9 mouse cellular contexts compared by ENCODE assay signal in the genomic region with DNA sequence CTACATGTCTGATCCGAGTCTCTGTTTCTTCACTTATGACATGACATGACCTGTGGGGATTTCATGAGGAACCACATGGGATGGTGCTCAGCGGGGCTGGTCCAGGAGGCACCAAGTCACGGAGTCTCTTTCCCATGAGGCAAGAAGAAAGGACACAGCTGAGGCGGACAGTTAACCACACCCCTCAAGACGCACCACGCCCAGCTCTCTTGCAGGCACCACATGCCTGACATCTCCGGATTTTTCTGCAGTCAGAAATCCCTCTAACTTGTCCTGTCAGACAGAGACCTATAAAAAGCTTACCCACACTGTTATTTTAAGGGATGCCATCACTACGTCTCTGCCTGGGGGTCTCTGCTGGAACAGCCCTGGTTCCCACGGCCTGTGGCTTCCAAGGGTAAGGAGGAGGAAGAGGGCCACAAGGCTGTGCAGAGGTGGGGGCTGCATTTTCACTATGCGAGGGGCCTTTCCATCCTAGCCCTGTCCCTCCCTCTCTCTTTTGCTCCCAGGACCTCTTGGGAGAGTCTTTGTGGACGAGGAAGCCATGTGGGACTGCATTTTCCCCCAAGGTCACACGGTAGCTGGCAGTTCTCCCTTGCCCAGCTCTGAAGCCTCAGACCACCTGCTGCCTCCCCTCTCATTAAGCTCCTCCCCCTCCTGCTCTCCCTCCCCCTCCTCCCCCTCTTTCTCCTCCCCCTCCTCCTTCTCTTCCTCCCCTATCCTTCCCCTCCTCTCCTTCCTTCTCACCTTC.
DNase-seq lines count a peak whose midpoint lies in the region; ATAC-seq and TF ChIP-seq lines count a peak whose summit lies in the region.
"Had no signal": no experiment of that assay in that cellular context is flagged by ENCODE, and none has a peak within 500 bp of the region (broad histone marks: within the 10 kb centered on the region; RNA-seq: fewer than 3 reads in every experiment).

No protein-coding gene starts in this region.

- intact Hi-C loops in heart, adult 2 months (cut with DNase I): no loop called here

- peak; percentile 39 to 54 for DNase-seq in heart, adult 2 months
- DNase-seq in heart, adult 8-10 months (ENCODE audit: low spot score): no peak
- peak; percentile 48 for DNase-seq in ES-CJ7 (ENCODE audit: low read depth, low spot score)
- DNase-seq in lung, postnatal 10 days: peak; percentile 71
- no peak for DNase-seq in spleen, postnatal 36 days (ENCODE audit: low spot score in 2 of 2)
- DNase-seq in frontal cortex, postnatal 25 days (ENCODE audit: low spot score in 2 of 2): no peak

- H3K27ac ChIP-seq in heart, adult 2 months: no peak overlapping the region
- H3K27ac ChIP-seq in heart, embryonic 12.5 days (ENCODE audit: poor library complexity, severe bottlenecking): 0 out of 2 replicates have a peak overlapping the region, but pooled peaks have one; percentile 19

- peak; percentile 46; the same call in 1 of the 2 replicates for ATAC-seq in heart, embryonic 12.5 days (ENCODE audit: insufficient number of reproducible peaks, low FRiP score)
- ATAC-seq in activated CD4-positive, CD25-positive, alpha-beta regulatory T cell, adult 4 months: no peak
- ATAC-seq: inflammation-experienced regulatory T-cells, adult 6 months had no signal

- 42% methylated on average over 12 of the region's 12 CpGs for WGBS in heart, adult 2 months
- WGBS in heart, embryonic 12.5 days: 20% methylated on average over 12 of the region's 12 CpGs

- peak overlapping the region; percentile 0; the same call in 1 of the 2 replicates for H3K4me2 ChIP-seq in heart, embryonic 12.5 days

- no peak for TF ChIP-seq CTCF in heart, adult 2 months (IDR thresholded peaks at IDR 0.05)

- TF ChIP-seq POLR2A in heart, adult 2 months (IDR thresholded peaks at IDR 0.05; ENCODE audit: insufficient read depth, low read depth, low read length): no peak

- no peak for TF ChIP-seq EP300 in heart, adult 2 months (IDR thresholded peaks at IDR 0.05; ENCODE audit: insufficient read depth, low read depth, low read length)

- no peaks in the 10 kb centered on the region for H3K79me2 ChIP-seq in heart, adult 2 months (replicated peaks; ENCODE audit: control insufficient read depth, insufficient read depth, low read length)

- H3K4me1 ChIP-seq in heart, adult 2 months (ENCODE audit: control insufficient read depth, insufficient read depth, low read length): peaks cover 7% of the 10 kb centered on the region; the same call in 1 of the 2 replicates
- H3K4me1 ChIP-seq in heart, embryonic 12.5 days (replicated peaks): peaks cover 50% of the 10 kb centered on the region

- no peak overlapping the region for H3K4me3 ChIP-seq in heart, adult 2 months
- no peak overlapping the region for H3K4me3 ChIP-seq in heart, embryonic 12.5 days

- H3K9me3 ChIP-seq in heart, embryonic 12.5 days (replicated peaks): no peaks in the 10 kb centered on the region

- H3K27me3 ChIP-seq in heart, adult 2 months (ENCODE audit: control insufficient read depth, insufficient read depth, low read length): peaks cover 3% of the 10 kb centered on the region
- peaks cover 48% of the 10 kb centered on the region for H3K27me3 ChIP-seq in heart, embryonic 12.5 days (replicated peaks)

- H3K9ac ChIP-seq in heart, adult 2 months (ENCODE audit: low read depth, low read length): no peak overlapping the region
- H3K9ac ChIP-seq in heart, embryonic 12.5 days: no peak overlapping the region

- no peaks in the 10 kb centered on the region for H3K36me3 ChIP-seq in heart, adult 2 months (ENCODE audit: control insufficient read depth, insufficient read depth, low read length)
- H3K36me3 ChIP-seq in heart, embryonic 12.5 days: no peaks in the 10 kb centered on the region

Comparison
In these comparisons a context has a peak if more than half of its experiments do, and no peak if none do; other contexts are left out.
1. DNase-seq: peak in heart, adult 2 months (2 of 2), ES-CJ7 (single experiment) and lung, postnatal 10 days (single experiment); none in heart, adult 8-10 months (single experiment), spleen, postnatal 36 days (0 of 2) and frontal cortex, postnatal 25 days (0 of 2).